Mouse (Mus musculus): Measurements from ENCODE around the gene Idua. TPM values are rescaled to one million over a fixed set of nuclear protein-coding genes. Genes with fewer than 3 reads are reported as not detected.

The Idua gene
- polyA plus RNA-seq, 1 experiment from 2014 or later: 17.8 TPM

DNA sequence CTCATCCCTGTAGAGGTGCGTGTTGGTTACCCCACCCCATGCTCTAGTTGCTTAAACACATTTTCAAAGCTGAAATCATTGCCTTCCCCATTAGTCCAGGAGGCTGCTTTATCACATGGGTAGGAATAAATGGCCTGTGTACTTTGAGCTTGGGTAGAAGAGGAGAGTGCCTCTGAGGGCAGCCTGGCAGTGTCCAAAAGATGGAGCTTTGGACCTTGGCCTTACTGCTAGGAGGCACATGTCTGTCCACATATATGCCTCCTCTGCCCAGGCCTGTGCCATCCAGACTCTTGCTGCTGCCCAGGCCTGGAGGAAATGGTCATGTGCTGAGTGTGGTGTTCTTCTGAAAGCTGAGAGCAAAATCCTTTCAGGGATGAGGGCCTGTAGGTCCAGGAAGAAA is 48.3 kb downstream of the Idua start:
- H3K9me3 ChIP-seq (replicated peaks): no peaks in the 10 kb centered on the region
- ATAC-seq (ENCODE audit: insufficient number of reproducible peaks, low FRiP score): no peak
- H3K9ac ChIP-seq: no peak overlapping the region
- H3K4me2 ChIP-seq: no peak overlapping the region
- peaks cover 26% of the 10 kb centered on the region for H3K4me1 ChIP-seq (replicated peaks)
- no peaks in the 10 kb centered on the region for H3K27me3 ChIP-seq (replicated peaks)
- WGBS: 85% methylated on average over 1 of the region's 1 CpGs
- peaks cover 51% of the 10 kb centered on the region for H3K36me3 ChIP-seq
- no peak overlapping the region for H3K4me3 ChIP-seq
- no peak overlapping the region for H3K27ac ChIP-seq (ENCODE audit: poor library complexity, severe bottlenecking)

DNA sequence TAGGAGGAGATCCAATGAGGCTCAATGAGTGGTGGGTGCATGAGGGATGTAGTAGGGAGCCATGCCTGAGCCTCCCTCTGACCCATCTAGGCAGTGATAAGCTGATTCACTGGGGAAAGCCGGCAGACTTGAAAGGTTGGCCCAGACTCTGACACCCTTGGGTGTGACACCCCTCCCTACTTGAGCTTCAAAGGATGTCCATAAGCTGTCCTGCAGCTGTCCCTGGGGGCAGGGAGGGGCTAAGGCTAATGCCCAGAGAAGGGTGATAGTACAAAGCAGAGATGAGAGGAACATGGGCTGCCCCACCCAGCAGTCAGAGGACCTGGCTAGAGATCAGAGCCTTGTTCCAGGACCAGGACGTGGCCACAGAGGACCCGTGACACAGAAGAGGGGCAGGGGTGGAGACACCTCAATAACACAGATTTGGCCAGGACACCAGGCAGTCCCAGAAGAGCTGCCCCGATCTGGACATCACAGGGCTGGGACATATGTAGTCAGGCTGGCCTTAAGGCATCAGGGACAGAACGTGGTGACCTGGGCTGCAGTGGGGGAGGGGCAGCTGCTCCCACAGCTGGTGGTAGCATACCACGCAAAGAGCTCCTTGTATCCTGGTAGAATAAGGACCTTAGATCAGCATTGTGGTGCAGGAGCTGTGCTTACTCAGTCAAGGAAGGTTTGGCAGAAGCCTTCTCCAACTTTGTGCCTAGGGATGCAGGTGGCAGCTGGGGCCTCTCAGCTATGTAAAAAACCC is 49.0 kb downstream of the Idua start:
- no peaks in the 10 kb centered on the region for H3K27me3 ChIP-seq (replicated peaks)
- no peak overlapping the region for H3K4me2 ChIP-seq
- WGBS: 30% methylated on average over 6 of the region's 6 CpGs
- H3K36me3 ChIP-seq: peaks cover 44% of the 10 kb centered on the region
- H3K4me1 ChIP-seq (replicated peaks): peaks cover 26% of the 10 kb centered on the region
- no peaks in the 10 kb centered on the region for H3K9me3 ChIP-seq (replicated peaks)
- ATAC-seq (ENCODE audit: insufficient number of reproducible peaks, low FRiP score): peak; percentile 68
- no peak overlapping the region for H3K9ac ChIP-seq
- no peak overlapping the region for H3K27ac ChIP-seq (ENCODE audit: poor library complexity, severe bottlenecking)
- H3K4me3 ChIP-seq: no peak overlapping the region

DNA sequence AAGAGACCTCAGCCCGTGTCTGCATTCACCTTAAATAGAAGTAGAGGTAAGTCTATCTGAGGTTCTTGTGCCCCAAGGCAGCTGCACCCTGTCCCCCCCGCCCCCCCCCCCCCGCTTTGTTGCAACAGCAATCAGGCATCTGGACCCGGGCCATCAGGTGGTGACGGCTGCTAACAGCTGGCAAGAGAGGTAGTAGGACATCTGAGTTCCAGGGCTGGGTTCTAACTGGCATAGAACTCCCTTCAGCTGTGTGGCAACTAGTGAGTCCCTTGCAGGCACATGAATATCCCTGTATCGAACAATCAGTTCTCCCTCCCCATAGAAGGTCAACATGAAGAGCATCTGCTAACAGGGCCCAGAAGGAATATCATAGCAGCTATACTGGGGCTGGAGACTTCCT is 51.8 kb downstream of the Idua start:
- no peak for ATAC-seq (ENCODE audit: insufficient number of reproducible peaks, low FRiP score)
- Histone ChIP-seq H3K4me2 (no peak overlapping the region), H3K27ac (ENCODE audit: poor library complexity, severe bottlenecking) (no peak overlapping the region), H3K4me1 (replicated peaks) (peaks cover 28% of the 10 kb centered on the region), H3K36me3 (peaks cover 16% of the 10 kb centered on the region), H3K27me3 (replicated peaks) (no peaks in the 10 kb centered on the region), H3K9me3 (replicated peaks) (no peaks in the 10 kb centered on the region), H3K9ac (no peak overlapping the region), H3K4me3 (no peak overlapping the region)
- whole genome bisulfite sequencing: 77% methylated on average over 6 of the region's 6 CpGs

DNA sequence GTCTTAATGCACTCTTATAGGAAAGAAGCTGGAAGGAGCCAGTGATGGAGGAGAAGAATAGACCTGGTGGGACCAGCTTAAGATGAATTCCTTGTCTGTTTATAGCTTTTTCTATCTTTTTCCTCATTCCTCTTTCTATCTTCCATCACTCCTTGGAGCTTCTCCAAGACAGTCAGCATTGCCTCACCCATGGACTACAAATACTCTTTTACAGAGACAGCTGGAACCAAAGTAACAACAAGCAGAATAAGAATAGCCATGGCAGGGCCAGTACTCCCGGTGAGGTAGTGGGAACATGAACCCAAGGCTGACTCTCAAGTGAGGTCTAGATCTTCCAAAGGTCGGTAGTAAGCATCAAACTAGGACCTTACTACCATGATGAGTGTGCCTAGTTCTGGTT is 53.0 kb downstream of the Idua start:
- ATAC-seq (ENCODE audit: insufficient number of reproducible peaks, low FRiP score): no peak
- WGBS: 80% methylated on average over 2 of the region's 2 CpGs
- no peak overlapping the region for H3K4me2 ChIP-seq

DNA sequence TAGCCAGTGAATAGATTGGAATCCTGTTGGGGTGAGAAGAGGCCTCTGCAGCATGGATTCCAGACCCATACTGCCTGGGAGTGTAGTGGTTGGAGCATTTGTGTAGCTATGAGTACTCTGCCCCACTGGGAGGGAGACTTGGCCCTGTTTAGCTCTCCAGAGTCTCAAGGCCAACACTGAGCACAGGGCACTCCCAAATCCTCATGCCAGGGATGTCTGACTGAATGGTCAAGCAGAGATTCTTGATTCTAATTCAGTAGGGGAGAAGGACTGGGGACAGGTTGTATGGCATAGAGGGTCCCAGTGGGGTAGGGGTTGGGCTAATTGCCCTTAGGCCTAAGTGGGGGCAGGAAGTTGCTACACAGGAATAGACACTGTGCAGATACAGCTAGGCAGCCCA is 53.6 kb downstream of the Idua start:
- Histone ChIP-seq H3K4me2 (no peak overlapping the region), H3K4me1 (replicated peaks) (peaks cover 30% of the 10 kb centered on the region), H3K4me3 (no peak overlapping the region), H3K27me3 (replicated peaks) (no peaks in the 10 kb centered on the region), H3K27ac (ENCODE audit: poor library complexity, severe bottlenecking) (peak overlapping the region; percentile 59; the same call in 1 of the 2 replicates), H3K36me3 (0 out of 2 replicates have a peak, but pooled peaks cover 2% of the 10 kb centered on the region), H3K9me3 (replicated peaks) (no peaks in the 10 kb centered on the region), H3K9ac (no peak overlapping the region)
- ATAC-seq (ENCODE audit: insufficient number of reproducible peaks, low FRiP score): 0 out of 2 replicates have a peak, but pooled peaks have one; percentile 3

More for the DNA sequence above, 53.0 kb downstream of the Idua start:
- H3K4me3 ChIP-seq: no peak overlapping the region
- H3K27me3 ChIP-seq (replicated peaks): no peaks in the 10 kb centered on the region
- no peak overlapping the region for H3K27ac ChIP-seq (ENCODE audit: poor library complexity, severe bottlenecking)
- no peaks in the 10 kb centered on the region for H3K9me3 ChIP-seq (replicated peaks)
- no peak overlapping the region for H3K9ac ChIP-seq
- H3K36me3 ChIP-seq: peaks cover 4% of the 10 kb centered on the region; the same call in 1 of the 2 replicates
- H3K4me1 ChIP-seq (replicated peaks): peaks cover 33% of the 10 kb centered on the region

DNA sequence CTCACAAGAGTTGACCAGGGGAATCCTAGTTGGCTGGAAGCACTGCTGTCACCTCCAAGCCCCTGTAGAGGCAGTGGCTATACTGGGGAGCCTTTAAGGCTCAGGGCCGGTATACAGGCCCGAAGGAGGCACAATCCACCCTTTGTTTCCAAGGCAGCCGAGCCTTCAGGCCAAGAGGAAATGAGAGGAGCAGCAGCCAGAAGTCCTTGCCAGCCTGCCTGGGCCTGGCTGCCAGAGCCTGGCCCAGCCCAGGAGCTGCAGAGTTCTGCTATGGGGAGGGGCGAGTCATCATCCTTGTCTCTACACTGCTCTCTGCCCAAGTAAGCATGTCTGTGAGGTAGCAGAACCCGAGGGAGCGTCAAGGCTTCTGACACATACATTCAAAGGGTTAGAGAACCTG is 54.0 kb downstream of the Idua start:
- Histone ChIP-seq H3K27me3 (replicated peaks) (no peaks in the 10 kb centered on the region), H3K27ac (ENCODE audit: poor library complexity, severe bottlenecking) (peak overlapping the region; percentile 59), H3K9ac (no peak overlapping the region), H3K9me3 (replicated peaks) (no peaks in the 10 kb centered on the region), H3K4me2 (no peak overlapping the region), H3K4me3 (no peak overlapping the region), H3K36me3 (0 out of 2 replicates have a peak, but pooled peaks cover 2% of the 10 kb centered on the region), H3K4me1 (replicated peaks) (peaks cover 26% of the 10 kb centered on the region)
- peak; percentile 41 for ATAC-seq (ENCODE audit: insufficient number of reproducible peaks, low FRiP score)
- WGBS: 56% methylated on average over 6 of the region's 6 CpGs

DNA sequence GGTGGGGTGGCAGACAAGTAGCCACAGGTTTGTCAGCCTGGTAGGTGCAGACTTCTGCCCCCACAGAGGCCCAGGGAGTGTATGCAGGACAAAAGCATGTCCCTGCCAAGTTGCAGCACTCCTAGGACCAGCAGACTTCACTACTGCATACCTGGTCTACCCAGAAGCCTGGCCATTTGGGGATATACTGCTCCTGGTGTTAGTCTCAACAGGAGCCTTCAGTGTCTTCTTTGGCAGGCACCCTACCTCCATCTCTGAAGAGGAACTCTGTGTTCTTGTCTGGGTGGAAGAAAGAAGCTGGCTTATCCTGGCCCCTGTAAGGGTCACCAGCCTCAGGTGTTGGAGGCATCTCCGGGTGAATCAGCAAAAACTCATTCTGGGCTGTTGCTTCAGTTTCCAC is 55.8 kb downstream of the Idua start:
- no peak overlapping the region for H3K4me2 ChIP-seq
- no peaks in the 10 kb centered on the region for H3K36me3 ChIP-seq
- 57% methylated on average over 1 of the region's 1 CpGs for WGBS
- peaks cover 29% of the 10 kb centered on the region for H3K4me1 ChIP-seq (replicated peaks)
- H3K27ac ChIP-seq (ENCODE audit: poor library complexity, severe bottlenecking): no peak overlapping the region
- no peak overlapping the region for H3K9ac ChIP-seq
- H3K4me3 ChIP-seq: no peak overlapping the region
- ATAC-seq (ENCODE audit: insufficient number of reproducible peaks, low FRiP score): no peak
- no peaks in the 10 kb centered on the region for H3K9me3 ChIP-seq (replicated peaks)
- no peaks in the 10 kb centered on the region for H3K27me3 ChIP-seq (replicated peaks)

DNA sequence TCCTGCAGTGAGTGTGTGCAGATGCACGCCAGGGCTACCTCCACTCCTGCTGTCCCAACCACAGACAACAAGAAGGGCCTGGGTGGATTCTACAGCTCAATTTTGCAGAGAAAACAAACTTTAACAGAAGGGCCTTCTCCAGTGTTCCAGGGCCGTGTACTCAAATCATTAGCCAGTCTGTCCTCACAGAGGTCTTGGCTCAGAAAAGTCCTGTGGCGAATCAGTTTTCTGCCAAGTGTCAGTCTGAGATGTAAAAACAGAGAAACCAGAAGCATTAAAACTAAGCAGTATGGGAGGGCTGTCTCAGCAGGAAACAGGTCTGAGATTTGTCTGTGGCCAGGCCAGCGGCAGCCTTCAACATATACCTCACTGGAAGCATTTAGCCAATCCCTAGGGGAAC is 57.9 kb downstream of the Idua start:
- Histone ChIP-seq H3K4me2 (no peak overlapping the region), H3K9me3 (replicated peaks) (no peaks in the 10 kb centered on the region), H3K27me3 (replicated peaks) (no peaks in the 10 kb centered on the region), H3K4me3 (no peak overlapping the region), H3K27ac (ENCODE audit: poor library complexity, severe bottlenecking) (peak overlapping the region; percentile 49; the same call in 1 of the 2 replicates), H3K4me1 (replicated peaks) (peaks cover 29% of the 10 kb centered on the region), H3K36me3 (no peaks in the 10 kb centered on the region), H3K9ac (0 out of 2 replicates have a peak overlapping the region, but pooled peaks have one; percentile 16)
- WGBS: 47% methylated on average over 4 of the region's 4 CpGs
- ATAC-seq (ENCODE audit: insufficient number of reproducible peaks, low FRiP score): no peak

DNA sequence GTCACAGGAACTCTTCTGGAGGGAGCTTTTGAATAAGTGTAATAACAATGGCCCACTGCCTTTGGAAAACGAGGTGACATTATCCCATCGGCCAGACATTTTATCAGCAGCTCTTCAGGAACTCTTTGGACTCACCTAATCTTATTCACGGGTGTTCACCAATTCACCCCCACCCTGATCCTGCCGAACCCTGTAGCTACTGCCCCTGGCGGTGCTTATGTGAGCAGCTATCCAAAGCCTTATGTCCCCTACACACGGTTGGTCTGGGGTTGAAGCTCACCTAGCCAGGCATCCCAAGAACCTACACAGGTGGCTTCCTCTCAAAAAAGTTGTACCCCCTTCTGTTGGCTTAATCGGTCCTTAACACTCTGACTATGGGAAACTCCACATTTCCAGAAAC is 59.6 kb downstream of the Idua start:
- Histone ChIP-seq H3K9me3 (replicated peaks) (no peaks in the 10 kb centered on the region), H3K36me3 (no peaks in the 10 kb centered on the region), H3K27me3 (replicated peaks) (no peaks in the 10 kb centered on the region), H3K4me2 (no peak overlapping the region), H3K4me3 (no peak overlapping the region), H3K9ac (no peak overlapping the region), H3K27ac (ENCODE audit: poor library complexity, severe bottlenecking) (no peak overlapping the region), H3K4me1 (replicated peaks) (peaks cover 18% of the 10 kb centered on the region)
- ATAC-seq (ENCODE audit: insufficient number of reproducible peaks, low FRiP score): no peak
- WGBS: 47% methylated on average over 7 of the region's 7 CpGs

DNA sequence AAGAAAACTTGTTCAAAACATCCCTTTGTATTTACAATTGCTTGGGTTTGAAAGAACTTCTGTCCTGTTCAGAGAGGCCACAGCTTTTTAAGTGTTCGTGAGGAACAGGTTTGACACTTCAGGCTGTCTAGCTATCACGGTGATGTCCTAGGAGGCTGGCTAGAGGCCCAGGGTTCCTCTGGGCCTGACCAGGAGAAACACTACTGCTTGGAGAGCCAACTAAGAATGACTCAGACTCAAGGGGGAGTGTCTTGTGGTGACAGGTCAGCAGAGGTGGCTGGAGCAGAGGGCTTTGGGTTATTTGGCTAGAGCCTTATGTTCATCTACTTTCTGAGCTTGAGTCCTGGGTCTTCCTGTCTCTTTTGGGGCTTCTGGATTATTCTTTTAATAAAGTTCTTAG is 63.9 kb downstream of the Idua start:
- Histone ChIP-seq H3K27me3 (replicated peaks) (no peaks in the 10 kb centered on the region), H3K36me3 (no peaks in the 10 kb centered on the region), H3K27ac (ENCODE audit: poor library complexity, severe bottlenecking) (no peak overlapping the region), H3K4me3 (no peak overlapping the region), H3K4me1 (replicated peaks) (peaks cover 8% of the 10 kb centered on the region; the same call in 1 of the 2 replicates), H3K9me3 (replicated peaks) (no peaks in the 10 kb centered on the region), H3K9ac (no peak overlapping the region), H3K4me2 (no peak overlapping the region)
- ATAC-seq (ENCODE audit: insufficient number of reproducible peaks, low FRiP score): no peak
- WGBS: 45% methylated on average over 2 of the region's 2 CpGs

DNA sequence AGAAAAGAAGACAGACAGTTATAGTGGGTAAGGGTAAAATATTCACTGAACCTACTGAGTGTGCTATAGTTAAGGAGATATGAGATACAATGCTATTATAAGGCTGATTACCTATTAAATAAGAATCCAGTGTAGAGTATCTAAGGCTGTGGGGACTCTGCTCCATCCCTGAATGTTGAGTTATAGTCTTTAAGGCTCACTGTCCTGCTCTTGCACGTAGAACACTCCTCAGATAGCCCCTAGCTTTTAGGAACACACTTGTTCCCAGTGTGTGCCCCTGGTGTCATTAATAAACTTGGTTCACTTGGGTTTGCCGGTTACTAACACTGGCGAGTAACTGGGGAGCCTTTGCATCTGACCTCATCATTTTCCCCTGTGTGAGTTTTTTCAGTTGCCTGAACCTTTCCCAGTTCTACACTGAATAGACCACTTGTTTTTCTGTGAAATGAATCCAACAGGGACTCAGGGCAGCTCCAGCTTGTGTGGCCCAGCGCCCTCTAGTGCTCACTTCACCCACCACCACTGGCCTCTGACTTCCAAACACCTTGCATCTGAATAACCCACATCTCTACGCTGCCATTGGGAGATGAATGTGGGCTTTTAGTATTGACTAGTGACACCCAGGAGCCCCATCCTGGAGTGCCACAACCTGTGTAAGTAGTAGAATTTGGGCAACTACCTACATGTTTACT is 66.6 kb downstream of the Idua start:
- H3K4me1 ChIP-seq (replicated peaks): no peaks in the 10 kb centered on the region
- no peaks in the 10 kb centered on the region for H3K36me3 ChIP-seq
- 0 out of 2 replicates have a peak, but pooled peaks cover 3% of the 10 kb centered on the region for H3K27me3 ChIP-seq (replicated peaks)
- H3K27ac ChIP-seq (ENCODE audit: poor library complexity, severe bottlenecking): no peak overlapping the region
- H3K9ac ChIP-seq: no peak overlapping the region
- no peak overlapping the region for H3K4me3 ChIP-seq
- H3K9me3 ChIP-seq (replicated peaks): no peaks in the 10 kb centered on the region
- H3K4me2 ChIP-seq: no peak overlapping the region
- WGBS: 24% methylated on average over 5 of the region's 5 CpGs
- peak; percentile 65; the same call in 1 of the 2 replicates for ATAC-seq (ENCODE audit: insufficient number of reproducible peaks, low FRiP score)

Data from heart, embryonic 12.5 days (tissue).